In genomic region chr11:83064946-83065345, GRCm38 (mm10) we compare ENCODE assay signal across 9 mouse cellular contexts. TPM values are rescaled to one million over a fixed set of nuclear protein-coding genes. Genes with fewer than 3 reads are reported as not detected.
DNase-seq lines count a peak whose midpoint lies in the region; ATAC-seq and TF ChIP-seq lines count a peak whose summit lies in the region.
"Had no signal": no experiment of that assay in that cellular context is flagged by ENCODE, and none has a peak within 500 bp of the region (broad histone marks: within the 10 kb centered on the region; RNA-seq: fewer than 3 reads in every experiment).

Gene Slfn2, plus strand, starts transcription at chr11:83065112.

- 97% methylated on average over 2 of the region's 2 CpGs for WGBS in intestine, postnatal 0 days
- WGBS in neural tube, embryonic 15.5 days = 92% methylated on average over 2 of the region's 2 CpGs
- WGBS in midbrain, embryonic 11.5 days = 79% methylated on average over 2 of the region's 2 CpGs

- H3K27me3 ChIP-seq in intestine, postnatal 0 days (replicated peaks; ENCODE audit: control insufficient read depth, insufficient read depth, low read length) = no peaks in the 10 kb centered on the region
- no peaks in the 10 kb centered on the region for H3K27me3 ChIP-seq in neural tube, embryonic 15.5 days (replicated peaks)
- H3K27me3 ChIP-seq in midbrain, embryonic 11.5 days (ENCODE audit: control insufficient read depth, insufficient read depth, low read length) = no peaks in the 10 kb centered on the region

- peak within 1 kb of the TSS; percentile 24 for H3K4me3 ChIP-seq in intestine, postnatal 0 days (ENCODE audit: low read depth, low read length)
- no peak within 1 kb of the TSS for H3K4me3 ChIP-seq in neural tube, embryonic 15.5 days (replicated peaks)
- H3K4me3 ChIP-seq in midbrain, embryonic 11.5 days (ENCODE audit: low read depth, low read length) = no peak within 1 kb of the TSS
- H3K4me3 ChIP-seq: layer of hippocampus, adult 2 months had no signal

- no peaks in the 10 kb centered on the region for H3K4me1 ChIP-seq in intestine, postnatal 0 days (replicated peaks; ENCODE audit: control insufficient read depth, insufficient read depth, low read length)
- no peaks in the 10 kb centered on the region for H3K4me1 ChIP-seq in neural tube, embryonic 15.5 days
- H3K4me1 ChIP-seq in midbrain, embryonic 11.5 days (ENCODE audit: control insufficient read depth, insufficient read depth, low read length) = no peaks in the 10 kb centered on the region

- intact Hi-C loops in heart, postnatal 36 days (cut with DNase I) = no loop called here

- H3K9me3 ChIP-seq in intestine, postnatal 0 days (ENCODE audit: control insufficient read depth) = no peaks in the 10 kb centered on the region
- H3K9me3 ChIP-seq in neural tube, embryonic 15.5 days (replicated peaks) = no peaks in the 10 kb centered on the region
- H3K9me3 ChIP-seq in midbrain, embryonic 11.5 days (ENCODE audit: control insufficient read depth, low read length) = no peaks in the 10 kb centered on the region

- H3K4me2 ChIP-seq in intestine, postnatal 0 days (replicated peaks; ENCODE audit: low read depth) = peak within 1 kb of the TSS; percentile 59
- H3K4me2 ChIP-seq in neural tube, embryonic 15.5 days = no peak within 1 kb of the TSS
- no peak within 1 kb of the TSS for H3K4me2 ChIP-seq in midbrain, embryonic 11.5 days

- TF ChIP-seq CTCF in intestine, postnatal 0 days (IDR thresholded peaks at IDR 0.05; ENCODE audit: low read depth) = no peak

- peak; percentile 95 for DNase-seq in heart, adult 11 months
- no peak for DNase-seq in heart, postnatal 36 days
- DNase-seq in T-cell, adult 2 months (ENCODE audit: low spot score) = peak; percentile 69
- peak; percentile 29 for DNase-seq in retina, postnatal 1 day
- no peak for DNase-seq in cerebellum, postnatal 10 days
- DNase-seq in midbrain, embryonic 11.5 days (ENCODE audit: low spot score, missing footprints) = no peak

- peak within 1 kb of the TSS; percentile 34; the same call in 1 of the 2 replicates for H3K9ac ChIP-seq in intestine, postnatal 0 days (ENCODE audit: low read depth, low read length)
- no peak within 1 kb of the TSS for H3K9ac ChIP-seq in neural tube, embryonic 15.5 days (replicated peaks)
- no peak within 1 kb of the TSS for H3K9ac ChIP-seq in midbrain, embryonic 11.5 days (ENCODE audit: low read length)

- H3K27ac ChIP-seq in intestine, postnatal 0 days (ENCODE audit: low read depth, low read length) = no peak within 1 kb of the TSS; the same call in 1 of the 2 replicates
- no peak within 1 kb of the TSS for H3K27ac ChIP-seq in neural tube, embryonic 15.5 days (replicated peaks)
- no peak within 1 kb of the TSS for H3K27ac ChIP-seq in midbrain, embryonic 11.5 days (ENCODE audit: low read depth, low read length)
- H3K27ac ChIP-seq: layer of hippocampus, adult 2 months had no signal

- ATAC-seq in intestine, postnatal 0 days = peak; percentile 60
- ATAC-seq in neural tube, embryonic 15.5 days (ENCODE audit: low FRiP score) = no peak
- no peak for ATAC-seq in midbrain, embryonic 11.5 days (ENCODE audit: low FRiP score)

- H3K36me3 ChIP-seq in intestine, postnatal 0 days (ENCODE audit: control insufficient read depth, insufficient read depth) = no peaks in the 10 kb centered on the region
- H3K36me3 ChIP-seq in neural tube, embryonic 15.5 days = no peaks in the 10 kb centered on the region
- H3K36me3 ChIP-seq in midbrain, embryonic 11.5 days (ENCODE audit: control insufficient read depth, insufficient read depth, low read length) = no peaks in the 10 kb centered on the region

RNA-seq across cellular contexts. Expression of gene Slfn2, which starts in this region (rescaled TPM):
- 1 to 10 TPM; 3.9 to 6.2 TPM for total RNA-seq in heart, postnatal 36 days (2021)
- polyA plus RNA-seq in intestine, postnatal 0 days (2015; fragmentation: Nextera tagmentation; extraction: Ambion mirVana) = 21.0 and 21.5 TPM in 2 replicates
- 2.0 and 7.0 TPM in 2 replicates for polyA plus RNA-seq in neural tube, embryonic 15.5 days (2015; fragmentation: Nextera tagmentation; extraction: Ambion mirVana)
- 2.3 and 2.7 TPM in 2 replicates for polyA plus RNA-seq in midbrain, embryonic 11.5 days (2014; fragmentation: Nextera tagmentation; extraction: Ambion mirVana)

Comparison
In these comparisons a context has a peak if more than half of its experiments do, and no peak if none do; other contexts are left out.
1. DNase-seq: peak in heart, adult 11 months (single experiment), T-cell, adult 2 months (single experiment) and retina, postnatal 1 day (single experiment); none in heart, postnatal 36 days (0 of 2), cerebellum, postnatal 10 days (0 of 2) and midbrain, embryonic 11.5 days (single experiment).